Mouse (Mus musculus) urinary bladder, postnatal 0 days (tissue): ENCODE data around the gene Ttc30a2. TPM values are rescaled to one million over a fixed set of nuclear protein-coding genes. Genes with fewer than 3 reads are reported as not detected.

Experiments
- polyA plus RNA-seq: library from polyadenylated mRNA; unstranded; fragments of >200 nt; fragmentation: Nextera tagmentation; extraction: Ambion mirVana; gene quantifications from 2 replicates; pipeline ENCODE4 v1.2.1, GENCODE M21; 2015

Ttc30a2 gene
- 0.19 and 0.22 TPM in 2 replicates for polyA plus RNA-seq

DNA sequence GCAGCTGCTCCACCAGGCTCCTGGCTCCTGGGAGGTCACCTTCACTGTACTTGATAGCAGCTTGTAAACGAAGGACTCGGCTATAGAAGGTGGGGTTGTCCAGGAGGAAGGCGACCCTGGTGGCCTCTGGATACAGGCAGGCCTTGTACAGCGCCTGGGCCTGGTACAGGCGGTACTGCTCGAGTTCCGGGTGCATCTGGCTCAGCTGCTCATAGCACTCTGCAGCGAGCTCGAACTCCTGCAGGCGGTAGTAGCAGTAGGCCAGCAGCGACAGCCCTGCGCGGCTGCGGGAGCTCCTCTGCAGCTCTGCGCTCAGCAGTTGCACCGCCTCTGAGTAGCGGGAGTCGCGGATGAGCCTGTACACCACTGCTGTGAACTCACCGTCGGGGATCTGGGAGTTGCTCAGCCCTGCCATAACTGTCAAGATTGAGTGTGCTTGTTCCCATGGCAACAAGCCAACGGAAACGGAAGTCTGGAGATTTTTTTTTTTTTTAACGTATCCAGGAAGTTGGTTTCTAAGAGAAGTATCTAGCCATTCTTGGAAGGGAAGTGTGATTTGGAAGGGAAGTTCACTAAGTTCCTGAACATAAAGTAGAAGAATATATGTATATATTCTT lies at the start of gene Ttc30a2:
Gene Ttc30a2, minus strand, starts transcription at position 419 of the 617 bp plus-strand sequence.

DNA sequence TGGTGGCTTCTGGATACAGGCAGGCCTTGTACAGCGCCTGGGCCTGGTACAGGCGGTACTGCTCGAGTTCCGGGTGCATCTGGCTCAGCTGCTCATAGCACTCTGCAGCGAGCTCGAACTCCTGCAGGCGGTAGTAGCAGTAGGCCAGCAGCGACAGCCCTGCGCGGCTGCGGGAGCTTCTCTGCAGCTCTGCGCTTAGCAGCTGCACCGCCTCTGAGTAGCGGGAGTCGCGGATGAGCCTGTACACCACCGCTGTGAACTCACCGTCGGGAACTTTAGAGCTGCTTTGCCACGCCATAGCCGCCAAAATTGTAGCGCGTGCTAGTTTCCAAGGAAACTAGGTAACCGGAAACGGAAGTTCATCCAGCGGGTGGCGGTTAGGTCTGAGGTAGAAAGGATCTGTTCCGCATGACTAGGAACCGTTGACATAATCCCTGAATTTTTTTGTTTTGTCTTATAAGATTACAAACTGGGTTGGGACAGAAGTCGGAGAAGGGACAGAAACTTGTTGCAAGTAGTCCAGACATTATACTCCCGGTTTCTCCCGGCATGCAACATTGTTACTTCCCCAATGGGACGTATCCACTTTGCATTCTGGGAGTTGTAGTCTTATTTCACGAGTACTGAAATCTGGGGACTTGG lies 3.6 kb upstream of the Ttc30a2 start, which contains the start of gene Ttc30a1:
Gene Ttc30a1, minus strand, starts transcription at position 528 of the 642 bp plus-strand sequence.

DNA sequence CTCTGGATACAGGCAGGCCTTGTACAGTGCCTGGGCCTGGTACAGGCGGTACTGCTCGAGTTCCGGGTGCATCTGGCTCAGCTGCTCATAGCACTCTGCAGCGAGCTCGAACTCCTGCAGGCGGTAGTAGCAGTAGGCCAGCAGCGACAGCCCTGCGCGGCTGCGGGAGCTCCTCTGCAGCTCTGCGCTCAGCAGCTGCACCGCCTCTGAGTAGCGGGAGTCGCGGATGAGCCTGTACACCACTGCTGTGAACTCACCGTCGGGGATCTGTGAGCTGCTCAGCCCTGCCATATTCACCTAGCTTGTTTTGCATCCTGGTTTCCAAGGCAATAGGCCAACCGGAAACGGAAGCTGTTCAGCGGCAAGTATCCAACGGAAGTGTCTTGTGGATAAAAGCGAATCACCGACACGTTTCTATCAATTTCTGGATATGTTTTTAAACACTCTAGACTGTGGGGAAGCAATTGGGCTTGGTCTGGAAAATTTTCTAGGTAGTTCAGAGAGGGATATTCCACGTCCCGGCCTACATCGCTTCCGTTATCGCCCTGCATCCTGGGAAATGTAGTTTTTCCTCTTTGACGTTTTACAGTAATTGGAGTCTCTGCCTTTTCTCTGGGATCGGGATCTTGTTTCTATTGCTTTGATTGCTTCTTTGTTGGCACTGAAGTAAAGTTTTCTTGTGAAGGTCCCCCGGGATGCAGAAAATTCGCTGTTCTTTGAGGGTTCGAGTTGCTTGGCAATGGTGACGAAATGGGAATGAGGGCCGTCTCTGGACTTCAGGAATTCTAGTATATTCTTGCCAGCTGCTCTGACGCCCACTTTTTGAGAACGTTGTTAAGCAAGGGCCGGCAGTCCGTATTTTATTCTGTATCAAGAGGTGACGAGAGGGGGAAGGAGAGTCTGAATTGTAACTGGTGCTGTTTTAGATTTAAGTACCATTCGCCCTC lies 39.6 kb downstream of the Ttc30a2 start, which contains the start of gene Ttc30b:
Gene Ttc30b, minus strand, starts transcription at position 469 of the 947 bp plus-strand sequence.

Other genes starting within 250 kb of the Ttc30a2 start
- gene Agps, start 146.0 kb downstream of the Ttc30a2 start, polyA plus RNA-seq = 13.6 and 14.4 TPM in 2 replicates
- 6.3 and 7.5 TPM in 2 replicates for gene Ttc30b, start 39.6 kb downstream of the Ttc30a2 start, polyA plus RNA-seq
- 2.0 and 2.1 TPM in 2 replicates for gene Ttc30a1, start 3.8 kb upstream of the Ttc30a2 start, polyA plus RNA-seq